Mouse (Mus musculus) cerebellum, adult (tissue): ENCODE results near the gene Slc15a4.
A peak's percentile ranks its signal among the peaks of the same experiment; 100 is the strongest.

ENCODE experiments used
- ATAC-seq: cut with Nextera tagmentation; 2 replicates; pipeline ENCODE4 v1.9.2; 2017; ENCODE audit warnings: mild to moderate bottlenecking, moderate library complexity, mixed read lengths; ENCODE audit not compliant: insufficient number of reproducible peaks, low FRiP score, low TSS enrichment

Gene Slc15a4

DNA sequence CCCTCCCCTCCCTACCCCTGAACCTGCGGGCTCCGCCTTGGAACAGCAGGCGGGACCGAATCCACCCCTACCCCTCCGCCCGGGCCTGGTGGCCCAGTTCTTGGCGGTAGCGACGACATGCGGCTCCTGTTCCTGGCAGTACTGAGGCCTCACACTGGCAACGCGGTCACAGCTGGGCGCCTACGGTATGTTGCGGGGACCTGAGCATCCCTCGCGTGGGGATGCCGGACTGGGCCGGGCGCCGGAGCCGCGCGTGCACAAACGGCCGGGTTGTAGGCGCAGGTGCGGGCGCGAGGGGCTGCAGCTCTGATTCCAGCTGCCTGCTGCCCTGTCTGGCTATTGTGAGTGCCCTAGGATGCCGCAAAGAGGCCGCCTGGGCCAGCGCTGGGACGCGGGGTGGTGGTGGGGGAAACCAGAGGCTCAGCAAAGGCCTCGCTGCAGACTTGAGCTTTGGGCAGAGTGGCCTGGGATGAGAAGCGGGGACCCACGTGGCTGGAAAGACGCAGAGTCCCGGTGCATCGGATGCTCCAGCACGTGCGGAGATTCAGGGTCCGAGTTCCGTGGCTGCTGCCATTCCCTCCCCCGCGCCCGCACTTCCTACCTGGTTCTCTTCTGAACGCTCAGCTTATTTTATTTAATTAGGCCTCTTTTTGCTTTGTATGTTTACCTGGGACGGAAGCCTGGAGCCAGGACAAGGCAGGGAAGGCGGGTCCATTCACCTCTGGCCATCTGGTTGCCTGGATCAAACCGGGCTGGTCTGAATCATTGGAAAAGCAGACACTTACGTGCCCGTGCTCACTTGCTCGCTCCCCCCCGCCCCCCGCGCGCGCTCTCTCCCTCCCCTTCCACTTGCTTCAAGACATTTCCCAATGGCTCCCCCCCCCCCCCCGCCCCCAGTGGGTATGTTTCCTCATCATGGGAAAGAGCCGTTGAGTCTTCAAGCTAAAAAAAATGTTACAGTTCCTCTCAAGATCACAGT, at the start of gene Slc15a4, which contains the start of gene Glt1d1:
Gene Slc15a4, minus strand, starts transcription at position 731 of the 979 bp plus-strand sequence.
Gene Glt1d1, plus strand, starts transcription at position 96 of the 979 bp plus-strand sequence.
- ATAC-seq, result peak; percentile 73; the same call in 1 of the 2 replicates

DNA sequence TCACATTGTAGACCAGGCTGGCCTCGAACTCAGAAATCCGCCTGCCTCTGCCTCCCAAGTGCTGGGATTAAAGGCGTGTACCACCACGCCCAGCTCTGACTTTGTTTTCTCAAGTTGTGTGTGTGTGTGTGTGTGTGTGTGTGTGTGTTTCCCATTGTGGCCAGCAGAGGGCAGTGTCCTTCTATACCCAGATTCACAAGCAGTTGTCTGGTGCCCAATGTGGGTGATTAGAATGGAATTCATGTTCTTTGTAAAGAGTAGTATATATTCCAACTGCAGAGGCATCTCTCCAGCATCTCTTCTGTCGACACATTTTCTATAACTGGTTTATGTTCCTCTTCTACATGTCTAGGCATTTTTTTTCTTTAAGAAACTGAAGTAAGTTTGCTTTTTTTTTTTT, 45.8 kb upstream of the Slc15a4 start:
- ATAC-seq, result no peak

DNA sequence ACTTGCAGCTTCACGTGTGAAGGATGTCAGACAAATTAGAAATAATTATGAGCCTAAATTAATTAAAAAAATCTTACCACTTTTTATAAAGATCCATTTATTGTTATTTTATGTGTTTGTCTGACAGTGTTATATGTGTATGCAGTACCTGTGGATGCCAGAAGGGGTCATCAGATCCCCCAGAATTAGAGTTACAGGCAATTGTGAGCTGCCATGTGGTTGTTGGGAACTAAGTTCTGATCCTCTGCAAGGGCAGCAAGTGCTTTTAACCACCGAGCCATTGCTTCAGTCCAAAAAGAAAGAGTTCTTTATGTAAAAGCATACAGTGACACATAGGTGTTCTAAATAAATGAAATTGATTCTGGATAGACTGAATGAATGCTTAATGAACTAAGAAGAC, 44.9 kb upstream of the Slc15a4 start:
- ATAC-seq, result no peak

DNA sequence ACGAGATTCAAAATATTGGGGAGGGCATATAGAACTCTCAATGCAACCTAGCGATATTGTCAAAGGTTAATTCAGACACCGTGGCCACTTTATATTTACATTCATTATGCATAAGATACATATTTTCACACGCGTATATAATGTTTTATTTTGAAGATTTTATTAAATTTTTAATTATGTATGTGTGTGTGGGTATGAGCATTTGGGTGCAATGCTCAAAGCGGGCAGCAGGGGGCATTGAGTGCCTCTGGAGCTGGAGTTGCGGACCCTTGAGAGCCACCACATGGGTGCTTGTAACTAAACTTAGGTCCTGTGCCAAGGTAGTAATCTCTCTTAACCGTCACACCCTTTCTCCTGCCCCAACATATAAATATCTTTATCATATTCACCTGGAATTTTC, 41.2 kb upstream of the Slc15a4 start:
- no peak for ATAC-seq

DNA sequence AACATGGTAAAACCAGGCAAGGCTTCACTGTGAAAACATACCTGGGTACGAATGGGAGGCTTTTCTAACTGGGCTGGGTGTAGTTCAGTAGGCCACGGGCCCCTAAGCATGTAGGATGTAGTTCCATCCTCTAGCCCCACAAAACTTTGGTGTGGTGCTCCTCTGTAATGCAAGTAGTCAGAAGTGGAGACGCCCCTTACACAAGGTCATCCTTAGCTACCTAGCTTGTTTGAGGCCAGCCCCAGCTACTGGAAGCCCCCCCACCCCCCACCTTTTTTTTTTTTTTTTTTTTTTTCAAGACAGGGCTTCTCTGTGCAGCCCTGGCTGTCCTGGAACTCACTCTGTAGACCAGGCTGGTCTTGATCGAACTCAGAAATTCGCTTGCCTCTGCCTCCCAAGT, 28.3 kb upstream of the Slc15a4 start:
- no peak for ATAC-seq

DNA sequence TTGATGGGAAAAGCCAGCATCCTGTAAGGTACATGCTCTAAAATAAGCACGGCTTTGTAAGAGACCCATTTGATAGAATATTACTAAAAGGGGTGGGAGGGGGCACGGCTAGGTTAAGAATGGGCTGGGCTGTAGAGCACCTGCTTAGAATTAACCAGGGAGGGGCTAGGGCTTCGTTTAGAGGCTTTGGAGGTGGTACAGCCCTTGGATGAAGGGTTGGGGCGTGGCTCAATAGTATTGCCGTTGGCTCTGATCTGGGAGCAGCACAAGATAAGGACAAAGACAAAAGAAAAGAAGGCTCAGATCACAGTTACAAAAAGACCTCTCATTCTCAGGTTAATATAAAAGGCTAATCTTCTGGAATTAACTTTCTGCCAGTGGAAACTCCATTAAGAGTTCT, 27.6 kb upstream of the Slc15a4 start:
- ATAC-seq, result no peak

DNA sequence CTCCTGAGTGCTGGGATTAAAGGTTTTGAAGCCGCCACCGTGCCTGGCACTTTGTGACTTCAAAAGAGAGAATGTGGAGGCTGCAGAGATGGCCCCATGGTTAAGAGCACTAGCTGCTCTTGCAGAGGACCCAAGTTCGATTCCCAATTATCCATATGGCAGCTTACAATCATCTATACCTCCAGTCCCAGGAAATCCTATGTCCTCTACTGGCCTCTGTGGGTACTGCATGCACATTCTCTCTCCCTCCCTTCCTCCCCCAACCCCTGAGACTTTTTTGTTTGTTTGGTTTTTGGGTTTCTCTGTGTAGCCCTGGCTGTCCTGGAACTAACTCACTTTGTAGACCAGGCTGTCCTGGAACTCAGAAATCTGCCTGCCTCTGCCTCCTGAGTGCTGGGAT, 26.6 kb upstream of the Slc15a4 start:
- no peak for ATAC-seq

DNA sequence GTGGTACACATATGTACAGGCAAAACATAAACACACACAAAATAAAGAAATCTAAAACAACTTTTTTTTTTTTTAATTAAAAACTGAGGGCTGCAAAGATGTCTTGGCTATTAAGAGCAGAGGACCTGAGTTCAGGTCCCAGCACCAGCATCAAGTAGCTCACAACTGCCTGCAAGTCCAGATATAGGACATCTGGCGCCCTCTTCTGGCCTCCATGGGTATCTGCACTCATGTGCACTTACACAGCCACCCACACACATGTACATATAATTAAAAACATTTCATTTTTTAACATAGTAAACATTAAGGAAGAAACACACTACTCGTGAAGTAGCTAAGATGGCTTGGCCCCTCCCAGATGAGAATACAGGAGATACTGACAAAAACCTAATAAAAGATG, 25.6 kb upstream of the Slc15a4 start:
- no peak for ATAC-seq

DNA sequence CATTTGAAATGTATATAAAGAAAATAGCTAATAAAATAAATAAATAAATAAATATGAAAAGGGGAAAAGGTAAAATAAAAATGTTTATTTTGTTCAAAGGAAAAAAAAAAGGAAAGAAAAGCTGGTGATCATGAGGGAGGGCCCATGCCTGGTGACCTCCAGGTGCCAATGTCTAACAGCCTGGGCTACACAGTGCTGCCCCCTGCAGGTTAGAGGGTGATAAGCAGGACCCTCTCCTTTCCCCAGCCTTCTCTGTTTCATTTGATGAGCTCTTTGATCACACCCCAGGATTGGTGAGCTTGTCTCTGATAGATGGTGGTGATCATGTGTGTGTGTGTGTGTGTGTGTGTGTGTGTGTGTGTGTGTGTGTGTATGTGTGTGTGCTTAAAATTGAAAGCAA, 16.4 kb upstream of the Slc15a4 start:
- no peak for ATAC-seq

DNA sequence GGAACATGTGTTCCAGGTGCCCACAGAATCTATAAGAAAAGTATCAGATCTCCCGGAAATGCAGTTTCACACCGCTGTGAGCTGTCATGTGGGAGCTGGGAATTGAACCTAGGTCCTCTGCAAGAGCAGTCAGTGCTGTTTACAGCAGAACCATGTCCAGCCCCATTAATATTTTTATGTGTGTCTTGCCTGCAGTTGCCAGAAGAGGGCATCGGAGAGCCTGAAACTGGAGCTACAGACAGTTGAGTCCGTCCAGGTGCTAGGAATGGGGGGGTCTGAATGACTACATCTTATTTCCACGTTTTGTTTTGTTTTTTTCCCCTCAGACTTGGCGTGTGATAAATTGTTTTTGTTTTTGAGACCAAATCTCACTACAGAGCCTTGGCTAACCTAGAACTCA, 15.3 kb upstream of the Slc15a4 start:
- no peak for ATAC-seq

DNA sequence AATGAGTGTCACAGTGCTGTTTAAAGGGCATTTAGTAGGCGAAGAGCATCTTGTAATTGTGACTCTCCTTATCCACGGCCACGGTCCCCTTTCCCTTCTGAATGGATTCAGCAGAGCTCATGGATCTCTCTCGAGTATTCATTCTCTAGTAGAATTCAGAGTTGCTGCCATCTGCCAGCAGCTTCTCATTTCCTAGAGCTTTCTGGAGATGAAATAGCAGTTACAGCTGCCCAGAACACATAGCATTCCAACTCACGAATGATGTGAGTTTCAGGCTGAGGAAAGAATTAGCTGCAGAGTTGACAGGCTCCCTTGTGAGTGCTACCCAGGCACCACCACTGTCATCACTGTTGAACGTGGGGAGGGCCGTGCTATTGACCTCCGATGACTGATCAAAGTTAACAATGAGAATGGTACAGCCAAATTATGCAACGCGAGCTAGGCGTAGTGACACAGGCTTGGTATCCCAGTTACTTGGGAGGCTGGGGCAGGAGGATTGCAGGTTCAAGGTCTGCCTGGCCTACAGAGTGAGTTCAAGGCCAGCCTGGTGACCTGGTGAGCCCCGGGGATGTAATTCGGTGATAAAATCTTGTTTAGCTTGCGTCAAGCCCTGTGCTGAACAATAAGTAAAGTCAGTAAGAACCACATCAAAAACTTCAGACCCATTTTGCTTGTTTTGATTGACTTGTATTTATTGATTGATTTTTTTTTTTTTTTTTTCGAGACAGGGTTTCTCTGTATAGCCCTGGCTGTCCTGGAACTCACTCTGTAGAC, 8.7 kb upstream of the Slc15a4 start:
- ATAC-seq, result no peak

DNA sequence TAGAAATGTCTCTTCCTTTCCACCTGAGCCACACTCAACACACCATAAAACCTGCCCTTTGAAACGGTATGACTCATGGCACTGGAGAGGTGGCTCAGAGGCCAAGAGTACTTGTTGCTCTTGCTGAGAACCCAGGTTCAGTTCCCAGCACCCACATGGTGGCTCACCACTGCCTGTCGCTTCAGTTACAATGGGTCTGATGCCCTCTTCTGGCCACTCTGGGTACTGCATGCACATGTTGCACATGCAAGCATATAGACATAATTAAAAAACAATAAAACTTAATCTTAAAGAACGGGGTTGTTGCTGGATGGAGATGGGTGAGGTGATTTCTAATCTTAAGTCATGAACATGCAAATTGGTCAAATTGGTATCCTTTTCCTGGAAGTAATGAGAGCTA, 7.7 kb upstream of the Slc15a4 start:
- no peak for ATAC-seq

DNA sequence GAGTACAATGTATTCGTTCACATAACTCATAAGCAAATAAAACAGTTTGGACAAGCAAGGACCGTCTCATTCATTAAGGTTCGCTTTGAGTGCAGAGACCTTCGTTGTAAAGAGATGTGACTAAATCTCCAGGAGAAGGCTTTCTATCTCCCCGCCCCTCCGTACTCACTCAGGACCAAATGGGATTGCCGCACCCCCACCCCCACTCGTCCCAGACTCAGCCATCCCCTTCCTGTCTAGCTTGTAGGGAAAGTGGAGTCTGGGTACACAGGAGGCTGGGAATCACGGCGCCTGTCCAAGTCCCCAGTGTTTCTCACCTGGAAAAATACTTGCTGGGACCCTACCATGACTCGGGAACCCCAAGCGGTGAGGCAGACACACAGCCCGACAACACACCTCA, 6.9 kb upstream of the Slc15a4 start:
- no peak for ATAC-seq

DNA sequence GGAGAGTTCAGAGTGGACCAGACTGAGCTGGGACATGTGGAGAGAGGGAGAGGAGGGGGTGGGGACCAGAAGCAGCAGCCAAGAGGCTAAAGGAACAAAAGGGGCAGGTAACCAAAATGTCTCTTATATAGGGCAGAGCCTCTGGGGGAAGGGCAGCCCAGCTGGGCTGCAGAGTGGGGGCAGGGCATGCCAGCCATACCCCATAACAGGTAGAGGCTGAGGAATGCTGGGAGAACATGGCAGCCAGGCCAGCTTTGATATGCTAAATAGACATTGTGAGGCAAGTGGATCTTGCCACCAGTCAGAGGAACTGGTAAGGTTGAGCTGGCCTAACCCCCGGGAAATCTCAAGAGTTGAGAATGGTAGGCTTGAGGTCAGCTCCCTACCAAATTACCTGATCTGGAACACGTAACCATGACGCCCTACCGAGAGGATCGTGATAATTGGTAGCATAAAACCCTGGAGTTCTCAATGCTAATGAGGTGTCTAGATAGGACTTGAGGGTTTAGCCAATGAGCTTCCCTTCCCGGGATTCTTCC, 6.4 kb upstream of the Slc15a4 start:
- no peak for ATAC-seq

DNA sequence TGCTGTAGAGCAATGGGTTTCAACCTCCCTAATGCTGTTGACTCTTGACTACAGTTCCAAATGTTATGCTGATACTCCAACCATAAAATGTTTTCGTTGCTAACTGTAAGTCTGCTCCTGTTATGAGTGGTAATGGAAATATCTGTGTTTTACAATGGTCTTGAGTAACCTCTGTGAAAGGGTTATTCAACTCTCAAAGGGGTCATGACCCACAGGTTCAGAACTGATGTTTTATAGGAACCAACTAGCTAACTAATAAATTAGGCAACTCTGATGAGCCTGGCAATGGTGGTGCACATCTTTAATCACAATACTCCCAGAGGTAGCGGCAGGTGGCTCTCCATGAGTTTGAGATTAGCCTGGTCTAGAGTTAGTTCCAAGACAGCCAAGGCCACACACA, 5.5 kb upstream of the Slc15a4 start:
- no peak for ATAC-seq

DNA sequence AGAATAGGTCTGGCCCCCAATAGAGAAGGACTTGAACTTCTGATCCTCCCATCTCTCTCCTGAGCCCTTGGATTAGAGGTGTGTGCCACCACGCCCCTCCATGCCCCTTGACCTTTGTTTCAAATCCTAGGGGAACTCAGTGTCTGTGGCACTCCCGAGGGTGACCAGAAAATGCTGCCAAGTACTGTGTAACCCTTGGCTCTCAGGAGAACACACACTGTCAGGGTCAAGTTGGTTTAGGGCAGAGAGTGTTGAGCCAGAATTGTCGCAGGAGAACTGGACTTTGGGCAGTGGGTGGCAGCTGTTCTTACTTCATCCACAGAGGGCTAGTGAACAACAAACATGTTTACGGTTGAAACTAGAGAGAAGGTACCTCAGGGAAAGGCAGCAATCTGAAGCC, 4.9 kb upstream of the Slc15a4 start:
- no peak for ATAC-seq

DNA sequence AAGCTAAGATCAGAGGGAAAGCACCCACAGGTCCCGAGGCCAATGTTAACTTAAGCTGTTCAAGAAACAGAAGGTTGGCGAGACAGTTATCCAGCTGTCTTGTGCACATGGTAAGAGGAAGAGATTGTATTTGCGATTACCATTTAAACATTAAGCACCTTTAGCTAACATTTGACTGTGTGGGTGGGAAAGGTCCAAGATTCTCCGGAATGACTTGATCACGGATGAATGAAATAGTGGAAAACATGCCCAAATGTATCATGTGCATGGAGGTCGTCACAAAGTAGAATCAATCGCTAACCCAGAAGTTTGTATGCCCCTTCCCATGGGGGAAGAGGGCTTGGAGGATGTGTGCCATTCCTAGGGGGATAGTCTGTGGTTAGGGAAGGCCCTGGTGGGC, 969 bp upstream of the Slc15a4 start:
- ATAC-seq, result no peak

DNA sequence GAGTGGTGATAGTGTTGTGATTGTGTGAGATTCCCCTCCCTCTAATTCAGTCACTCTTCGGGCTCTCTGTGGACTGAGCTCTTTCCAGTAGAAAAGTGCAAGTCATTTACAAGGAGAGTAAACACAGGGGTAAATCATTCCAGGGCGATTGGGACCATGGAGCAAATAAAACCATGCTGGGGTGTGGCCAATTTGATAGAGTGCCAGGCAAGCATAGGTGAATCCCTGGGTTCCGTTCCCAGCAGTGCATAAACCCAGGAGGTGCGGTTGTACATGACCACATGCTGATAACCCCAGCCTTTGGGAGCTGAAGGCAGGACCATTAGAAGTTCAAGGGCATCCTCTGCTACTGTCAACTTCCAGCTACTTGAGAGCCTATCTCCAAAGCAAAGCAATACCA, 491 bp upstream of the Slc15a4 start:
- no peak for ATAC-seq

DNA sequence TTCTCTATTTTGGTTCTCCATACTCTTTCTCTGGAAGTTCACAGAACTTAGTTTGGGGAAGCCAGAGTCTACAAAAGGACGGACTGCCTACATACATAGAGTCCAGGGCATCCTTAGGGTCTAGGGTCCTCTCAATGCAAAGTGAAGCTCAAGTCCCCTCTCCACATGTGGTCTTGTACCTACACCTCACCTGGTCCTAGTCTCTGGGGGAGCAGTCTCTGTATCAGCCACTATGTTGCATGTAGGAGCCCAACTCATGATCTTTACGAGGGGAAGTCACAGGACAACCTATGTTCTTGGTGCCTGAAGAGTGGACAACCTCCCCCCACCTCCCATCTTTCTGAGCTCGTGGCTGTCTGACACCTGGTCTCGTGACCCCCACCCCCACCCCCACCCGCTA, 1.0 kb downstream of the Slc15a4 start:
- no peak for ATAC-seq

DNA sequence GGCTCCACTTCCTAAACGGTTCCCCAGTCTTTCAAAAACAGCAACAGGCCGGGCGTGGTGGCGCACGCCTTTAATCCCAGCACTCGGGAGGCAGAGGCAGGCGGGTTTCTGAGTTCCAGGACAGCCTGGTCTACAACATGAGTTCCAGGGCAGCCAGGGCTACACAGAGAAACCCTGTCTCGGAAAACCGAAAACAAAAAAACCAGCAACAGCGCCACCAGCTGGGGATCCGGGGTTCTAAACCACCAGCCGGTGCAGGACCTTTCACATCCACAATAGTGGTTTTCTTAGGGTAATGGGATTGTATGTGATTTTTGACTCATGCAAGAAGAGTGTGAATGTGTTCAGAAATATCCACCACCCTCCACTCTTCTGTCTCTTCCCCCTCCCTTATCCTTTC, 5.5 kb downstream of the Slc15a4 start:
- no peak for ATAC-seq
